Mouse (Mus musculus) cortical plate, adult 2 months (tissue): ENCODE measurements around the gene Zfhx3. TPM values are rescaled to one million over a fixed set of nuclear protein-coding genes. Genes with fewer than 3 reads are reported as not detected.

ENCODE experiments used
- H3K27ac ChIP-seq: fragments of 200-500 bp; 2 replicates; pipeline ENCODE4 v1.5.1; 2012; ENCODE audit warnings: low read length, control low read depth, inconsistent platforms; ENCODE audit not compliant: insufficient read depth
- H3K4me1 ChIP-seq: fragments of 200-500 bp; 2 replicates; pipeline ENCODE4 v1.6.1; 2011; ENCODE audit warnings: low read length; ENCODE audit not compliant: control insufficient read depth, insufficient read depth
- H3K4me3 ChIP-seq: fragments of 200-500 bp; 2 replicates; pipeline ENCODE4 v1.5.1; 2011; ENCODE audit warnings: mild to moderate bottlenecking, low read length, control low read depth; ENCODE audit not compliant: insufficient read depth
- CTCF ChIP-seq: fragments of 200-500 bp; IDR thresholded peaks from 2 replicates; pipeline ENCODE4 v1.5.1; 2011; ENCODE audit warnings: mild to moderate bottlenecking, control low read depth, low read length; ENCODE audit not compliant: insufficient read depth; ENCODE audit errors: extremely low read depth
- POLR2A ChIP-seq: fragments of 200-500 bp; IDR thresholded peaks from 2 replicates; pipeline ENCODE4 v1.6.1; 2011; ENCODE audit warnings: mild to moderate bottlenecking, low read length, control low read depth; ENCODE audit not compliant: insufficient read depth; ENCODE audit errors: extremely low read depth
- polyA plus RNA-seq: library from polyadenylated mRNA; depleted of rRNA; stranded (reverse); fragments of >200 nt; gene quantifications from 2 replicates; pipeline ENCODE4 v1.2.3, GENCODE M21; 2012

Gene Zfhx3
- polyA plus RNA-seq, 1 experiment, result 1.3 TPM

GRCm38 (mm10) chr8:108796882-108797281 lies 854.4 kb downstream of the Zfhx3 start:
- Histone ChIP-seq H3K4me3 (no peak overlapping the region), H3K27ac (no peak overlapping the region), H3K4me1 (no peaks in the 10 kb centered on the region)
- TF ChIP-seq CTCF (no peak), POLR2A (no peak)

DNA sequence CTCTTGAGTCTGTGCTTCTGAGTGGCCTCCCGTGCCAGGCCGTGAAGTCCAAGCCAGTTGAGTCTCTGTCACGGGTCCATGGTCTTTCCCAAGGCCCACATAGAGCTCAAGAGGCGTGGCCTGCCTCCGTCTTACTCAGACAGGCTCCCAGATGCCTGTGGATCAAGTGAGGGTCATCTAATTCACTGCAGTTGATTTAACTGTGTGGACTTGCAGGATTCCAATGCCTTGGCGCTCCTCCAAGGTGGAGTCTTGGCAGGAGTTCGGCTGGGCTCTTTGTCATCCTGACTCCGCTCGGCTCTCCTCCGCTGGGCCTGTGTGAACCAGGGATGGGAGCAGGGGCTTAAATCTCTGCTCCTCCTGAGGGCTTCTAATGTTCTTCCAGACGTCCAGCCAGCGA lies 855.6 kb downstream of the Zfhx3 start:
- Histone ChIP-seq H3K4me1 (no peaks in the 10 kb centered on the region), H3K4me3 (no peak overlapping the region), H3K27ac (no peak overlapping the region)
- no peak for TF ChIP-seq CTCF
- TF ChIP-seq POLR2A, result no peak

GRCm38 (mm10) chr8:108799250-108799649 lies 856.8 kb downstream of the Zfhx3 start:
- Histone ChIP-seq H3K4me1 (no peaks in the 10 kb centered on the region), H3K4me3 (no peak overlapping the region), H3K27ac (no peak overlapping the region)
- no peak for TF ChIP-seq CTCF
- TF ChIP-seq POLR2A, result no peak

GRCm38 (mm10) chr8:108800357-108800756 lies 857.9 kb downstream of the Zfhx3 start:
- TF ChIP-seq CTCF (no peak), POLR2A (no peak)
- Histone ChIP-seq H3K4me1 (no peaks in the 10 kb centered on the region), H3K4me3 (no peak overlapping the region), H3K27ac (no peak overlapping the region)

- no peak overlapping the region for H3K27ac ChIP-seq
- H3K4me1 ChIP-seq, result no peaks in the 10 kb centered on the region
- no peak overlapping the region for H3K4me3 ChIP-seq
- no peak for TF ChIP-seq CTCF
- no peak for TF ChIP-seq POLR2A
Observed at GRCm38 (mm10) chr8:108803017-108803416, 860.6 kb downstream of the Zfhx3 start.

- no peak overlapping the region for H3K27ac ChIP-seq
- no peak overlapping the region for H3K4me3 ChIP-seq
- TF ChIP-seq POLR2A, result no peak
- TF ChIP-seq CTCF, result no peak
- H3K4me1 ChIP-seq, result no peaks in the 10 kb centered on the region
Observed at GRCm38 (mm10) chr8:108811694-108812093, 869.2 kb downstream of the Zfhx3 start.

GRCm38 (mm10) chr8:108813375-108813774 lies 870.9 kb downstream of the Zfhx3 start:
- Histone ChIP-seq H3K4me3 (no peak overlapping the region), H3K4me1 (no peaks in the 10 kb centered on the region), H3K27ac (no peak overlapping the region)
- TF ChIP-seq POLR2A (no peak), CTCF (no peak)

DNA sequence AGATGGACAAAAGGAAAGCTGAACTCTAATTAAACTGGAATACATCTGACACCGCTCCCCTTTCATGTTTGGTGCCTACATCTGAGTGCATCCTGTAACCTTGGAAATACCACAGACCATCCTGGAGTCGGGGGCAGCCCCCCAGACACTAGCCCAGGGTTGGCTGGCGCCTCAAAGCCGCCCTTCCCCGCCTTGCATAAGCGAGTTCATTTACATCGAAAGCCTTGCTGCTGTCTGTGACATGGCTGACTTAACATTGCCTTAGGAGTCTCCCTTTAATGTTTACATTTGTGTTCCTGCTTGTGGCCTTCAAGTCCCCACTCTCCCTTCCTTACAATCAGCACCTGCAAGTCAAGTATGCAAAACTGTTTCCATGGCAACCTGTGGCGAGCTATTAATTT lies 876.8 kb downstream of the Zfhx3 start:
- TF ChIP-seq POLR2A (no peak), CTCF (no peak)
- Histone ChIP-seq H3K4me3 (no peak overlapping the region), H3K4me1 (no peaks in the 10 kb centered on the region), H3K27ac (no peak overlapping the region)

GRCm38 (mm10) chr8:108819826-108820225 lies 877.4 kb downstream of the Zfhx3 start:
- H3K4me3 ChIP-seq, result no peak overlapping the region
- H3K4me1 ChIP-seq, result no peaks in the 10 kb centered on the region
- TF ChIP-seq POLR2A (no peak), CTCF (no peak)
- H3K27ac ChIP-seq, result no peak overlapping the region

DNA sequence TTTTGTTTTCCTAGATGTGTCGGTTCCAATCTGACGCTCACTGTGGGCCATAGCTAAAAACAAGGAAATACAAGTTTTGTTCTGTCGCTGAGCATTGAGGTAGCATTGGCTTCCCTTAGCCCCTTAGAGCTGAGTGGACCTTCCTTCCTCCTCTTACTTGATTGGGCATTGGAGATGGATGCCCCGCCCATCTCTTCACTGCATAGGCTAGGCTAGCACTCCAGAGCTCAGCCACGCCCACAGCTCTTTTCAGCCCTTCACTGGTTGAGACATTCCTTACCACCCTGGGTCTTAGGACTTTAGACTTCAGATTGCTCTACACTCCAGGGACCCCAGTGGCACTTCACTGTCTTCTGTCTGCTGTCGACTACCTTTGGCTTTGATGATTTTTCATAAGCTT lies 878.2 kb downstream of the Zfhx3 start:
- TF ChIP-seq POLR2A (no peak), CTCF (no peak)
- H3K4me3 ChIP-seq, result no peak overlapping the region

More for the DNA sequence above, 878.2 kb downstream of the Zfhx3 start:
- Histone ChIP-seq H3K4me1 (no peaks in the 10 kb centered on the region), H3K27ac (no peak overlapping the region)
